Mouse (Mus musculus): ENCODE measurements around the gene Chrna5. TPM values are rescaled to one million over a fixed set of nuclear protein-coding genes. Genes with fewer than 3 reads are reported as not detected.

The Chrna5 gene
- polyA plus RNA-seq, 1 experiment, result 0.13 TPM

DNA sequence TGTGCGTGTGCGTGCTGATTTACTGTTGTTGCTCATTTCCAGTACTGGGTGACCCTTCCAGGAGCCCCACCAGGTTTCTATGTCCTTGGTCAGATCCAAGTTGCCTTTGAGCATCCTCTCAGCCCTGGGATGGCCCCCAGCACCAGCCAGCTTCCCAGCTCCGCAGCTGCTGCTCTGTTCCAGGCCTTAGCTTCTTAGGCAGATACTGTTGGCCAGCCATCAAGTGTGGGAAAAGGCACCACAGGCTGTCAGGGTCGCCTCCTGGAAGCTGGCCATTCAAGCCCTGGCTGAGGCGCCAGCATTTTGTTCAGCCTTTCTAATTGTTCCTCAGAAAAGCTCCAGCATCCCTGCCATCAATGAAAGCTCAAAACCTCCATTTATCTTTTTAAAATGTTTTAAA lies 59.3 kb downstream of the Chrna5 start:
- no peaks in the 10 kb centered on the region for H3K27me3 ChIP-seq (ENCODE audit: control insufficient read depth, insufficient read depth, low read length)
- 80% methylated on average over 5 of the region's 5 CpGs for WGBS

DNA sequence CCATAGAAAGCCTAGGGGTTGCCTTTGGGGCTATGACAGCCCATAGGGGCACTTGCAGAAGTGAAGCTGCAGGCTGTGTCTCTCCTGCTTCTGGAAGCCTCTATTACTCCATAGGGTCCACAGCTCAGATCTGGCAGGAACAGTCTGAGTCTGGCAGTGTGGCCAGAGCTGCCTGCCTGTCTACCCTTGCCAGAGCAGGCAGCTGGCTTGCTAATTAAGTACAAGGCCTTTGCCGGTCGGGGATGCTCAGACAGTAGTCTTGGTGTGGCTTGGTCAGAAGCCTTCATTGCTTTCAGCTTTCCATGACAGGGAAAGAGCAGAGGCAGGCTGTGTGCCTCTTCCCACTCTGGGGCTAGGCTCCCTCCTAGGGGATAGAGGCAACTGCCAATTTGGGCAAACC lies 60.7 kb downstream of the Chrna5 start:
- TF ChIP-seq POLR2A (IDR thresholded peaks at IDR 0.05; ENCODE audit: control insufficient read depth, extremely low read depth, insufficient read depth, low read length, poor library complexity) (no peak), CTCF (IDR thresholded peaks at IDR 0.05; ENCODE audit: borderline replicate concordance, control insufficient read depth, extremely low read depth, insufficient read depth, low read length, poor library complexity) (no peak)
- Histone ChIP-seq H3K27me3 (ENCODE audit: control insufficient read depth, insufficient read depth, low read length) (no peaks in the 10 kb centered on the region), H3K27ac (ENCODE audit: control insufficient read depth, insufficient read depth, low read length) (no peak overlapping the region), H3K4me3 (ENCODE audit: control insufficient read depth, insufficient read depth, low read length) (no peak overlapping the region), H3K4me1 (replicated peaks; ENCODE audit: control insufficient read depth, insufficient read depth, low read length) (no peaks in the 10 kb centered on the region), H3K36me3 (ENCODE audit: control insufficient read depth, insufficient read depth, low read length) (no peaks in the 10 kb centered on the region)
- no peak for DNase-seq
- 82% methylated on average over 2 of the region's 2 CpGs for WGBS

More for the DNA sequence above, 59.3 kb downstream of the Chrna5 start:
- Histone ChIP-seq H3K27ac (ENCODE audit: control insufficient read depth, insufficient read depth, low read length) (no peak overlapping the region), H3K4me3 (ENCODE audit: control insufficient read depth, insufficient read depth, low read length) (no peak overlapping the region), H3K4me1 (replicated peaks; ENCODE audit: control insufficient read depth, insufficient read depth, low read length) (no peaks in the 10 kb centered on the region), H3K36me3 (ENCODE audit: control insufficient read depth, insufficient read depth, low read length) (no peaks in the 10 kb centered on the region)
- TF ChIP-seq CTCF (IDR thresholded peaks at IDR 0.05; ENCODE audit: borderline replicate concordance, control insufficient read depth, extremely low read depth, insufficient read depth, low read length, poor library complexity), result no peak
- no peak for DNase-seq

DNA sequence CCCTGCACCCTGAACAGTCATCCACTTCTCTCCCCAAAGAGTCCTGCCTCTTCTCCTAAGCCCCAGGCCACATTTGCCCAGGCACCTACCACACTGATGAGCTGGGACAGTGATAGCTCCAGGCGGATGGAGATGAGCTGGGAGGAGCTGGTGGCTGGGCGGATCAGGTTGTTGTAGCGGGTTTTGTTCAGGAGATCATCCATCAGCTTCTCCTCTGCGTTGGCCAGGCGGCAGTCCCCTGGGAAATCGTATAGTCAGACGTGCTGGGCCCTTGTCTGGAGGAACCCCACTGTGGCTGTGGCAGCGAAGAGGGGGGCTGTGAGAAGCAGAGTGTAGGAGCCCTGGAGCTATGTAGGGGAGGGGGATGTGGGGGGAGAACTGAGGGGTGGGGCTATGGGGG lies 63.0 kb downstream of the Chrna5 start:
- TF ChIP-seq POLR2A (IDR thresholded peaks at IDR 0.05; ENCODE audit: control insufficient read depth, extremely low read depth, insufficient read depth, low read length, poor library complexity) (no peak), CTCF (IDR thresholded peaks at IDR 0.05; ENCODE audit: borderline replicate concordance, control insufficient read depth, extremely low read depth, insufficient read depth, low read length, poor library complexity) (no peak)
- 87% methylated on average over 8 of the region's 8 CpGs for WGBS
- DNase-seq, result no peak
- no peak overlapping the region for H3K27ac ChIP-seq (ENCODE audit: control insufficient read depth, insufficient read depth, low read length)
- H3K27me3 ChIP-seq (ENCODE audit: control insufficient read depth, insufficient read depth, low read length), result no peaks in the 10 kb centered on the region; the same call in 1 of the 2 replicates
- no peaks in the 10 kb centered on the region for H3K36me3 ChIP-seq (ENCODE audit: control insufficient read depth, insufficient read depth, low read length)
- no peak overlapping the region for H3K4me3 ChIP-seq (ENCODE audit: control insufficient read depth, insufficient read depth, low read length)
- H3K4me1 ChIP-seq (replicated peaks; ENCODE audit: control insufficient read depth, insufficient read depth, low read length), result no peaks in the 10 kb centered on the region

DNA sequence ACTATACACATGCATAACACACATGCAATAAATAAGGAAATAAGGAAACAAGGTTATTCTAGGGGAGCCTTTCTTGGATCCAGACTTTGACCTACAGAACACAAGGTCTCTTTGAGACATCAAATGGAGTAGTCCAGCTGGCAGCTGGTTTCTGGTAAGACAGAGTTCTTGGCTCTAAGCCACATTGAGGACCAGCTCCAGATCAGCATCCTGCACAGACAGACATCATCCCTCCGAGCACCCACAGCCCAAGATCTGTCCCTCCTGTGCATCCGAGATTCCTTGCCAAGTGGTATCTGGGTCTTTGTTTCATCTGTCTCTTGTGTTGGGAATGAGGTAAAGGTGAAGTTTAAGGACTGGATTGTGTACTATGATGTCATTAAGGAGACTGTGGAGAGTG lies 64.3 kb downstream of the Chrna5 start:
- Histone ChIP-seq H3K4me1 (replicated peaks; ENCODE audit: control insufficient read depth, insufficient read depth, low read length) (no peaks in the 10 kb centered on the region), H3K27ac (ENCODE audit: control insufficient read depth, insufficient read depth, low read length) (no peak overlapping the region), H3K4me3 (ENCODE audit: control insufficient read depth, insufficient read depth, low read length) (no peak overlapping the region), H3K27me3 (ENCODE audit: control insufficient read depth, insufficient read depth, low read length) (no peaks in the 10 kb centered on the region; the same call in 1 of the 2 replicates), H3K36me3 (ENCODE audit: control insufficient read depth, insufficient read depth, low read length) (no peaks in the 10 kb centered on the region)
- DNase-seq, result no peak
- 83% methylated on average over 2 of the region's 2 CpGs for WGBS
- TF ChIP-seq POLR2A (IDR thresholded peaks at IDR 0.05; ENCODE audit: control insufficient read depth, extremely low read depth, insufficient read depth, low read length, poor library complexity) (no peak), CTCF (IDR thresholded peaks at IDR 0.05; ENCODE audit: borderline replicate concordance, control insufficient read depth, extremely low read depth, insufficient read depth, low read length, poor library complexity) (no peak)

DNA sequence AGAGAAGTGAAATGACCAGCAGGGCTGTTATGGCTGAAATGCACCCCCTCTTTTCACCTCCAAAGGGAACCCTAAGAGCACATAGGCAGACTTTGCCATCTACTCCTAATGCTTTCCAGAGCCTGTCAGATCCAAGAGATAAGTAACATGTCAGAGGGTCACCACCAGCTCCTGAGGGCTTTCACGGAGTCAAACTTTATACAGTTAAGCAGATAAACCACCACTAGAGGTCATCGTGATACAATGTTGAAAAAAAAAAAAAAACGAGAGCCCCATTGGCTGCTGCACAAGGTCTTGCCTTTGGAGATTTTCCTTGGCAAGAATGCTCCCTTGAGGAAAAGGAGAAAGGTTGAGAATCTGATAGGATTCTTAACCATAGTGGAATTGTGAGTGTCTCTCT lies 66.1 kb downstream of the Chrna5 start:
- Histone ChIP-seq H3K27ac (ENCODE audit: control insufficient read depth, insufficient read depth, low read length) (no peak overlapping the region), H3K27me3 (ENCODE audit: control insufficient read depth, insufficient read depth, low read length) (no peaks in the 10 kb centered on the region; the same call in 1 of the 2 replicates), H3K36me3 (ENCODE audit: control insufficient read depth, insufficient read depth, low read length) (no peaks in the 10 kb centered on the region), H3K4me1 (replicated peaks; ENCODE audit: control insufficient read depth, insufficient read depth, low read length) (no peaks in the 10 kb centered on the region), H3K4me3 (ENCODE audit: control insufficient read depth, insufficient read depth, low read length) (no peak overlapping the region)
- WGBS, result 3% methylated on average over 3 of the region's 3 CpGs
- no peak for TF ChIP-seq POLR2A (IDR thresholded peaks at IDR 0.05; ENCODE audit: control insufficient read depth, extremely low read depth, insufficient read depth, low read length, poor library complexity)
- TF ChIP-seq CTCF (IDR thresholded peaks at IDR 0.05; ENCODE audit: borderline replicate concordance, control insufficient read depth, extremely low read depth, insufficient read depth, low read length, poor library complexity), result no peak
- no peak for DNase-seq

DNA sequence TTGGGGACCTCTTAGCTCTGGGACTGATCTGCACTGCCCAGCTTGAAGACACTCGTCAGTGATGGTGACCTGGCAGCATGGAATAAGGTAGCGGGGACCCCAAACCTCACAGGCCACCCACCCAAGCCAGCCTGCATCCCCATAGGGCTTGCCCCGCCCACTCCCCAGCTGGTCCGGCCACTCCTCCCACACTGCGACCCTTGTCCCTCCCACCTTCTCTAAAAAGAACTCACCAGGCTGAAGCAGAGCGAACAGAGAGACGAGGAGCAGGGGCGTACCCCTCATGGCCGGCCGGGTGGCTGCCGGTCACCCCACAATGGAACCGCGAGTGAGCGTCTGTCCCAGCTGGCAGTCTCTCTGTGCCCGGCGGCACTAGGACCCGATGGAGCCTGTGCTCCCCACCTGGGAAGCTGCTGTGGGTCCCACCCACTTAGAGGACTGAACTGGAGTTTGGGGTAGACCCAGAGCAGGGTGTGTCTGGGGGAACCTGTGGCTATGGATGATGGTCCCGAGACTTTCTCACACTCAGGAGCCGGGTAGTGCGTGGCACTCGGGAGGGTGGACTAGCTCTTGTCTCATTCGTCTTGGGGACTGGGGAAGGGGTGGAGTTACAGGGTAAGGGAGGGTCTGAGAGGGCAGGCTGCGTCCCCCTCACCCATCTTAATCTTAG lies 67.7 kb downstream of the Chrna5 start, which contains the start of gene Chrnb4:
Gene Chrnb4, minus strand, starts transcription at position 569 of the 670 bp plus-strand sequence.
- H3K27ac ChIP-seq (ENCODE audit: control insufficient read depth, insufficient read depth, low read length), result no peak within 1 kb of the TSS
- H3K4me3 ChIP-seq (ENCODE audit: control insufficient read depth, insufficient read depth, low read length), result no peak within 1 kb of the TSS
- TF ChIP-seq CTCF (IDR thresholded peaks at IDR 0.05; ENCODE audit: borderline replicate concordance, control insufficient read depth, extremely low read depth, insufficient read depth, low read length, poor library complexity) (0 out of 2 replicates have a peak, but pooled peaks have one; percentile 19), POLR2A (IDR thresholded peaks at IDR 0.05; ENCODE audit: control insufficient read depth, extremely low read depth, insufficient read depth, low read length, poor library complexity) (no peak)
- no peaks in the 10 kb centered on the region for H3K4me1 ChIP-seq (replicated peaks; ENCODE audit: control insufficient read depth, insufficient read depth, low read length)
- H3K36me3 ChIP-seq (ENCODE audit: control insufficient read depth, insufficient read depth, low read length), result no peaks in the 10 kb centered on the region
- peak; percentile 26 for DNase-seq
- WGBS, result 5% methylated on average over 23 of the region's 23 CpGs
- no peaks in the 10 kb centered on the region; the same call in 1 of the 2 replicates for H3K27me3 ChIP-seq (ENCODE audit: control insufficient read depth, insufficient read depth, low read length)
